Mouse (Mus musculus): ENCODE results near the gene Orc5.

Gene Orc5

GRCm38 (mm10) chr5:22550033-22550551, at the start of gene Orc5:
TSS of gene Orc5 (minus strand) at chr5:22550429.
- Histone ChIP-seq H3K36me3 (ENCODE audit: control insufficient read depth, insufficient read depth, low read length, poor library complexity, severe bottlenecking) (peaks cover 6% of the 10 kb centered on the region), H3K27me3 (ENCODE audit: control insufficient read depth, insufficient read depth, low read length, poor library complexity, severe bottlenecking) (no peaks in the 10 kb centered on the region)
- peak; percentile 94 for DNase-seq (ENCODE audit: low read depth, low spot score)

DNA sequence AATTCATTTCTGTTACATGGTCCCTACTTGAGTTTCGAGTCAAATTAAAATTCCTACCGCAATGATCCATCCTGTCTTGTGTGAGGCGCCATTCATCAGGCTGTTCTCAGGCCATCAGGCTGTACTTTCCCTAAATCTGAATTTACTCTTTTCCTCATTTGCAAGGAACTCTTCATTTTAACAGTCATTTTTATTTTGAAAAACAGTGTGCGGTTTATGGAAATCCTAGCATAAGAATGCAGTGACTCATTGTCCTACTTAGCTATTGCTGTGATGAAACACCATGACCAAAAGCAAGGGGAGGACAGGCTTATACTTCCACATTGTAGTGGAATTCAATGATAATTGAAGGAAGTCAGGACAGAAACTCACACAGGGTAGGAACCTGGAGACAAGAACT, 46.8 kb upstream of the Orc5 start:
- H3K27me3 ChIP-seq (ENCODE audit: control insufficient read depth, insufficient read depth, low read length, poor library complexity, severe bottlenecking), result no peaks in the 10 kb centered on the region
- no peaks in the 10 kb centered on the region for H3K36me3 ChIP-seq (ENCODE audit: control insufficient read depth, insufficient read depth, low read length, poor library complexity, severe bottlenecking)
- DNase-seq (ENCODE audit: low read depth, low spot score), result no peak

DNA sequence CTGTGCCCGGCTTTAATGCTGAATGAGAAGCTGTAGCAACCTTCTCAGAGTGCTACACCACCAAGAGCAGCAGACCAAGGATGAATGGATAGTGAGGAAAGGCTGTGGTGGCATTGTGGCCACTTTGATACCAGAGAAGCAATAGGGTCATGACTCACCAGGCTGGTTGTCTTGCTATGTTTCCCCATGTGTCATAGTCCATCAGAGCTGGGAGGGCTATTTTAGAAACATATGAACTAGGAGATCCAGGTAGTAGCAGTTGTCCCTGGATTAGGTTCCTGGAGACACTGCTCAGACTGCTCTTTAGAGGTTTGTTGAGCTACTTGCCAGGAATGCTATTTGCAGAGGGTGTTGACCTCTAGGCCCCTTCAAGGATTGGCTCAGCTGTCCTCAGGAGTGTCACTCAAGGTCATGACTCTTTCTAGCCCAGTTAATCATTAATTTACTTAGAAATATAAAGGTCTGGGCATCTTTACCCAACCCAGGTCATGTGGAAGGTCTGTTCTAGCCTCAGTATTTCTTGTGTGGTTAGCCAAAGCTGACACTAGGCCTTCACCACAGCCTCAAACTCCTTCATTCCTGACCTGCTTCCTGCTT, 39.2 kb upstream of the Orc5 start:
- H3K36me3 ChIP-seq (ENCODE audit: control insufficient read depth, insufficient read depth, low read length, poor library complexity, severe bottlenecking), result no peaks in the 10 kb centered on the region
- no peak for DNase-seq (ENCODE audit: low read depth, low spot score)
- no peaks in the 10 kb centered on the region for H3K27me3 ChIP-seq (ENCODE audit: control insufficient read depth, insufficient read depth, low read length, poor library complexity, severe bottlenecking)

DNA sequence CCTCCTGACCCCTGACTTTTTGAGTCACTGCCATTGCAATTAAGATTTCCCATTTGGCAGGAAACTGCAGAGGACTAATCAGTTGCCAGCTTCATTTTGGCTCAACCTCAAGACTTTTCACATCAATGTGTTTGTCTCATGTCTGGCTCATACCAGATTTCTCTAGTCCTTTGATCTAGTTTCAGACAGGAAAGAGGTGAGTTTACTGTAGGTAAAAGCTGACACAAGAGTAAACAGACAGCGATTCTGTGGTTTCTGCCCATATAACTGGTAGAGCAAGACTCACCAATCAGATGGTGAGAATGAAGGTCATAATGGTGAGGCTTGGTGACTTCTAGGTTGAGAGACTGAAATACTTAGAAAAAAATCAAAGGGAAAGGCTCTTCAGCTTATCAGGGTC, 37.3 kb upstream of the Orc5 start:
- no peak for DNase-seq (ENCODE audit: low read depth, low spot score)
- Histone ChIP-seq H3K27me3 (ENCODE audit: control insufficient read depth, insufficient read depth, low read length, poor library complexity, severe bottlenecking) (no peaks in the 10 kb centered on the region), H3K36me3 (ENCODE audit: control insufficient read depth, insufficient read depth, low read length, poor library complexity, severe bottlenecking) (no peaks in the 10 kb centered on the region)

- no peak for DNase-seq (ENCODE audit: low read depth, low spot score)
- no peaks in the 10 kb centered on the region for H3K27me3 ChIP-seq (ENCODE audit: control insufficient read depth, insufficient read depth, low read length, poor library complexity, severe bottlenecking)
- no peaks in the 10 kb centered on the region for H3K36me3 ChIP-seq (ENCODE audit: control insufficient read depth, insufficient read depth, low read length, poor library complexity, severe bottlenecking)
Measured at GRCm38 (mm10) chr5:22584556-22584955, 34.3 kb upstream of the Orc5 start.

GRCm38 (mm10) chr5:22578011-22578410, 27.8 kb upstream of the Orc5 start:
- Histone ChIP-seq H3K36me3 (ENCODE audit: control insufficient read depth, insufficient read depth, low read length, poor library complexity, severe bottlenecking) (no peaks in the 10 kb centered on the region), H3K27me3 (ENCODE audit: control insufficient read depth, insufficient read depth, low read length, poor library complexity, severe bottlenecking) (no peaks in the 10 kb centered on the region)
- DNase-seq (ENCODE audit: low read depth, low spot score), result no peak

DNA sequence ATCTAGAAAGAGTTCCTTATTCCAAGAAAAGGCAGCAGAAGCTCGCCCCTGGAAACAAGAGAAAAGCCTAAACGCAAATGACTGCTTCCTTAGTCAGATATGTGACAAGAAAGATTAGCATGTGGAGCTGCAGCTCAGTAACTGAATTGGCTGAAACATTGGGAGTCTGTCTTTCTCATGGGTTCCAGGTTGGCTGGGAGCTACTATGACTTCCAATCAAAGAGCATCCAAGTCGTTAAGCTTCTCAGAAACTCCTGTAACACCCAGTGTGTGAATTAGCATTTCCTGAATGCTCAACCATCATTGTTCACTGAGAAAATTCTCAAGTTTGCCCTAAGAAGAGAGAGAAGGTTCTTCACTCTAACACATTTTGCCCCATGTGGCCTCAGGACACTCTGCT, 24.5 kb upstream of the Orc5 start:
- DNase-seq (ENCODE audit: low read depth, low spot score), result no peak
- H3K27me3 ChIP-seq (ENCODE audit: control insufficient read depth, insufficient read depth, low read length, poor library complexity, severe bottlenecking), result no peaks in the 10 kb centered on the region
- no peaks in the 10 kb centered on the region for H3K36me3 ChIP-seq (ENCODE audit: control insufficient read depth, insufficient read depth, low read length, poor library complexity, severe bottlenecking)

- H3K27me3 ChIP-seq (ENCODE audit: control insufficient read depth, insufficient read depth, low read length, poor library complexity, severe bottlenecking), result no peaks in the 10 kb centered on the region
- DNase-seq (ENCODE audit: low read depth, low spot score), result no peak
Measured at GRCm38 (mm10) chr5:22574161-22574560, 23.9 kb upstream of the Orc5 start.

GRCm38 (mm10) chr5:22573696-22574095, 23.5 kb upstream of the Orc5 start:
- Histone ChIP-seq H3K36me3 (ENCODE audit: control insufficient read depth, insufficient read depth, low read length, poor library complexity, severe bottlenecking) (no peaks in the 10 kb centered on the region), H3K27me3 (ENCODE audit: control insufficient read depth, insufficient read depth, low read length, poor library complexity, severe bottlenecking) (no peaks in the 10 kb centered on the region)
- no peak for DNase-seq (ENCODE audit: low read depth, low spot score)

More at GRCm38 (mm10) chr5:22574161-22574560, 23.9 kb upstream of the Orc5 start:
- H3K36me3 ChIP-seq (ENCODE audit: control insufficient read depth, insufficient read depth, low read length, poor library complexity, severe bottlenecking), result no peaks in the 10 kb centered on the region

DNA sequence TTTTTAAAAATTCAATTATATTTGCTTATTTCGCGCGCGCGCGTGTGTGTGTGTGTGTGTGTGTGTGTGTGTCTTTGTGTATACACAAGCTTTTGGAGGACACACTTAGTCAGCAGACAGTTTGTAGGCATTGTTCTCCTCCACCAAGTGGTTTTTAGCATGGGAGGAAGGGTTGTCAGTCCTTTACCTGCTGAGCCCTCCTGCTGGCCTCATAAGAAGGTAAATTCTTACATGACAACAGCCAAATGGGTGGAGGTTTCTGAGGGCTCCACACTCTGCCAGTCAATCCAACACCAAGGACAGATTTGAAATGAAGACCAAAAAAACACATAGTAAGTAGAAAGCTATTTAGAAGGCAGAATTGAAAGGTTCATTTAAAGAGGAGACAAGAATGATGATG, 22.7 kb upstream of the Orc5 start:
- H3K36me3 ChIP-seq (ENCODE audit: control insufficient read depth, insufficient read depth, low read length, poor library complexity, severe bottlenecking), result no peaks in the 10 kb centered on the region
- no peaks in the 10 kb centered on the region for H3K27me3 ChIP-seq (ENCODE audit: control insufficient read depth, insufficient read depth, low read length, poor library complexity, severe bottlenecking)
- no peak for DNase-seq (ENCODE audit: low read depth, low spot score)

- no peak for DNase-seq (ENCODE audit: low read depth, low spot score)
- Histone ChIP-seq H3K27me3 (ENCODE audit: control insufficient read depth, insufficient read depth, low read length, poor library complexity, severe bottlenecking) (no peaks in the 10 kb centered on the region), H3K36me3 (ENCODE audit: control insufficient read depth, insufficient read depth, low read length, poor library complexity, severe bottlenecking) (no peaks in the 10 kb centered on the region)
Measured at GRCm38 (mm10) chr5:22572456-22572855, 22.2 kb upstream of the Orc5 start.

DNA sequence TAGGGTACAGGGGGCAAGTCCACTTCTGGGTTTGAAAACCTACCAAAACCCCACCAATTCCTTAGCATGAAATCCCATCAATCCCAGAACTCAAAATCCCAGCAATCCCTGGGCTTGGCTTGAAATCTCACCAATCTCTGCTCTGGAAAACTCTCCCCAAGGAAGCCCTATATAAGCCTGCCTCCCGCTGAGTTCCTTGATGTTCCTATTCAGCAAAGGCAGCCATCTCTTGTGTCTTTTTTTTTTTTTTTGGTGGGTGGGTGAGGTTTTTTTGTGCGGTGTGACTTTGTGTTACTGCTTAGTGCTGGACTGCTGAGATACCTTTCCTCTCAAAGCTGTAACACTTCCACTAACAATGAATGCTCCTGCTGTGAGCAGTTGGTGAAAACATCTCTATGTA, 15.5 kb upstream of the Orc5 start:
- no peak for DNase-seq (ENCODE audit: low read depth, low spot score)
- no peaks in the 10 kb centered on the region for H3K27me3 ChIP-seq (ENCODE audit: control insufficient read depth, insufficient read depth, low read length, poor library complexity, severe bottlenecking)

GRCm38 (mm10) chr5:22559801-22560200, 9.6 kb upstream of the Orc5 start:
- no peaks in the 10 kb centered on the region for H3K27me3 ChIP-seq (ENCODE audit: control insufficient read depth, insufficient read depth, low read length, poor library complexity, severe bottlenecking)
- DNase-seq (ENCODE audit: low read depth, low spot score), result no peak
- no peaks in the 10 kb centered on the region for H3K36me3 ChIP-seq (ENCODE audit: control insufficient read depth, insufficient read depth, low read length, poor library complexity, severe bottlenecking)

More for the DNA sequence above, 15.5 kb upstream of the Orc5 start:
- H3K36me3 ChIP-seq (ENCODE audit: control insufficient read depth, insufficient read depth, low read length, poor library complexity, severe bottlenecking), result no peaks in the 10 kb centered on the region

DNA sequence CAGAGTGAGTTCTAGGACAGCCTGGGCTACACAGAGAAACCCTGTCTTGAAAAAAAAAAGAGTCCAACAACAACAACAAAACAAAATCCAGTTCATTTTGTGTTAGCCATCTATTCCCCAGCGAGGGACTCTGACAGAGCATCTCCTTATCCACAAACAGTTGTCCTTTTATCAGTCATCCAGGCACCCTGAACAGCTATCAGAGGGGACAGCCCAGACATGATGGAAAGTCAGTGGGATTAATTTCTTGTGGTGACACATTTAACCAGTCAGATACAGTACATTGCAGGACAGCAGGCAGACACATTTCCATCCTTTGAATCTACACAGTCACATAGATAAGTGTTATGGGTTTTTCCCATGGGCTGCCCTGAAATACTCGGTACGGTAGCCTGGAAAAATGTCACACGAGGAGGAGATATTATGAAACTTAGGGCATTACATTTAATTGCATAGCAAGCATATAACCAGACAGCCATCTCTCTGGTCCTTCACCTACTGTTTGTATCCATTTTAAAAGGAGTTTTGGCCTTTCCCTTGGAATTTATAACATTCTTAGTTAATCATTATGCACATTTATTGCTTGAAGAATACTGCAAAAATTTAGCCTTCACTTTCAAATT, 7.4 kb upstream of the Orc5 start:
- no peak for DNase-seq (ENCODE audit: low read depth, low spot score)
- Histone ChIP-seq H3K27me3 (ENCODE audit: control insufficient read depth, insufficient read depth, low read length, poor library complexity, severe bottlenecking) (no peaks in the 10 kb centered on the region), H3K36me3 (ENCODE audit: control insufficient read depth, insufficient read depth, low read length, poor library complexity, severe bottlenecking) (no peaks in the 10 kb centered on the region)

- DNase-seq (ENCODE audit: low read depth, low spot score), result no peak
- no peaks in the 10 kb centered on the region for H3K27me3 ChIP-seq (ENCODE audit: control insufficient read depth, insufficient read depth, low read length, poor library complexity, severe bottlenecking)
- no peaks in the 10 kb centered on the region for H3K36me3 ChIP-seq (ENCODE audit: control insufficient read depth, insufficient read depth, low read length, poor library complexity, severe bottlenecking)
Measured at GRCm38 (mm10) chr5:22556713-22557112, 6.5 kb upstream of the Orc5 start.

Measured in splenic B cell, adult 2 months (primary cell).